Comparison of ENCODE assay signal across 8 mouse cellular contexts in the genomic region with DNA sequence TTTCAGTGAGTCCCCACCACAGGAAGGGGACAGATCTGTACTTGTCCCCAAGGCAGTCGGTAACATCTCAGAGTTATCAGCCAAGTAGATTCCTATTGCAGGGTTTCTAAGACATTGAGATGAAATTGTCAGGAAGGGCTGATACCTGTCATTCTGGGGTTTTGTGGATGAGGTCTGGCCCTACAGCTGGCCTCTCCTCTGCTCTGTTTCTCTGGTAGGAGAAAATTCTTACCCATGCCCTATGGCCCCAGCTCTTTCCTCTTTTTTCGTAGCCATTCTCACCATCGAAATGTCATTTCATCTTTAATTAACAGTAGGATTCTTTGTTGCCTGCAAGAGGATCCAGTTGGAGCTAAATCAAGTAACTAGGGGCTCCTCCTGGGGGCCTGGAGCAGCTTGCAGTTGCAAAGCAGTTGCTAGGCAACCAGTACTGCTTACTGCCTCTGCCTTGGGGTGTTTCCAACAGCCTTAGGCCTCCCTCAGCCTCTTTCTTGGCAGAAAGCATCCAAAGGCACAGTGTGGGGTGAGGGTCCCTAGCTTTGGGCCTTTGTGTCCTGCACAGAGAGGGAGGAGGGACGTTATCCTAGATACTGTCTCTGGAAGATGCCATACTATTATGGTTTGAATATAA. TPM values are rescaled to one million over a fixed set of nuclear protein-coding genes. Genes with fewer than 3 reads are reported as not detected.
A peak's percentile ranks its signal among the peaks of the same experiment; 100 is the strongest.
DNase-seq lines count a peak whose midpoint lies in the region; ATAC-seq and TF ChIP-seq lines count a peak whose summit lies in the region.

A gene (plus strand): TSS at position 427 of the 631 bp plus-strand sequence.

- 50% methylated on average over 4 of the region's 4 CpGs for WGBS in lung, embryonic 14.5 days
- 36% methylated on average over 4 of the region's 4 CpGs for WGBS in forebrain, embryonic 11.5 days
- WGBS in midbrain, embryonic 16.5 days: 11% methylated on average over 4 of the region's 4 CpGs

- H3K4me2 ChIP-seq in lung, embryonic 14.5 days: no peak within 1 kb of the TSS
- 0 out of 2 replicates have a peak within 1 kb of the TSS, but pooled peaks have one; percentile 5 for H3K4me2 ChIP-seq in forebrain, embryonic 11.5 days (ENCODE audit: low read depth, low read length, severe bottlenecking)
- H3K4me2 ChIP-seq in midbrain, embryonic 16.5 days (ENCODE audit: low read length): peak within 1 kb of the TSS; percentile 4; the same call in 1 of the 2 replicates

- no peak for TF ChIP-seq CTCF in lung, embryonic 14.5 days (IDR thresholded peaks at IDR 0.05; ENCODE audit: low read depth)
- TF ChIP-seq CTCF in layer of hippocampus, adult 2 months (conservative IDR thresholded peaks at IDR 0.05): peak; percentile 46

- no peak within 1 kb of the TSS for H3K4me3 ChIP-seq in lung, embryonic 14.5 days (ENCODE audit: low read depth, low read length)
- H3K4me3 ChIP-seq in forebrain, embryonic 11.5 days (ENCODE audit: low read depth, low read length): no peak within 1 kb of the TSS
- no peak within 1 kb of the TSS for H3K4me3 ChIP-seq in layer of hippocampus, adult 2 months
- no peak within 1 kb of the TSS for H3K4me3 ChIP-seq in midbrain, embryonic 16.5 days (ENCODE audit: low read depth, low read length)

- H3K9me3 ChIP-seq in lung, embryonic 14.5 days (ENCODE audit: low read depth, low read length): no peaks in the 10 kb centered on the region
- H3K9me3 ChIP-seq in forebrain, embryonic 11.5 days (ENCODE audit: control insufficient read depth, low read length): no peaks in the 10 kb centered on the region
- no peaks in the 10 kb centered on the region for H3K9me3 ChIP-seq in midbrain, embryonic 16.5 days (replicated peaks; ENCODE audit: control insufficient read depth, low read length, poor library complexity, severe bottlenecking)

- no peaks in the 10 kb centered on the region for H3K27me3 ChIP-seq in lung, embryonic 14.5 days (ENCODE audit: insufficient read depth, low read length)
- H3K27me3 ChIP-seq in forebrain, embryonic 11.5 days (ENCODE audit: control insufficient read depth, insufficient read depth, low read length): no peaks in the 10 kb centered on the region
- no peaks in the 10 kb centered on the region for H3K27me3 ChIP-seq in midbrain, embryonic 16.5 days (ENCODE audit: control insufficient read depth, insufficient read depth, low read depth, low read length)

- H3K36me3 ChIP-seq in lung, embryonic 14.5 days (ENCODE audit: insufficient read depth): no peaks in the 10 kb centered on the region
- H3K36me3 ChIP-seq in forebrain, embryonic 11.5 days (ENCODE audit: control insufficient read depth, insufficient read depth, low read length): no peaks in the 10 kb centered on the region
- no peaks in the 10 kb centered on the region for H3K36me3 ChIP-seq in midbrain, embryonic 16.5 days (ENCODE audit: control insufficient read depth, insufficient read depth, low read length)

- peak; percentile 72 for DNase-seq in lung, embryonic 14.5 days
- DNase-seq in lung, postnatal 36 days: no peak
- peak; percentile 70 for DNase-seq in forebrain, embryonic 11.5 days (ENCODE audit: low spot score)
- DNase-seq in layer of hippocampus, adult 2 months (ENCODE audit: low spot score in 2 of 2): peak; percentile 72 to 91
- no peak for DNase-seq in ovary, postnatal 14 days (ENCODE audit: low spot score)
- DNase-seq in kidney, postnatal 36 days: no peak

- H3K4me1 ChIP-seq in lung, embryonic 14.5 days (ENCODE audit: insufficient read depth): no peaks in the 10 kb centered on the region
- H3K4me1 ChIP-seq in forebrain, embryonic 11.5 days (replicated peaks; ENCODE audit: control insufficient read depth, insufficient read depth, low read length): peaks cover 18% of the 10 kb centered on the region
- peaks cover 27% of the 10 kb centered on the region for H3K4me1 ChIP-seq in midbrain, embryonic 16.5 days (ENCODE audit: control insufficient read depth, insufficient read depth, low read length)

- no peak within 1 kb of the TSS for H3K9ac ChIP-seq in lung, embryonic 14.5 days
- H3K9ac ChIP-seq in forebrain, embryonic 11.5 days (ENCODE audit: low read length): peak within 1 kb of the TSS; percentile 12; the same call in 1 of the 2 replicates
- H3K9ac ChIP-seq in midbrain, embryonic 16.5 days (ENCODE audit: low read depth, low read length): no peak within 1 kb of the TSS

- H3K27ac ChIP-seq in lung, embryonic 14.5 days (ENCODE audit: low read depth): no peak within 1 kb of the TSS
- H3K27ac ChIP-seq in forebrain, embryonic 11.5 days (ENCODE audit: low read depth, low read length): peak within 1 kb of the TSS; percentile 72
- H3K27ac ChIP-seq in layer of hippocampus, adult 2 months: peak within 1 kb of the TSS; percentile 96
- peak within 1 kb of the TSS; percentile 85 for H3K27ac ChIP-seq in midbrain, embryonic 16.5 days (ENCODE audit: low read length)

- peak; percentile 65 for ATAC-seq in lung, embryonic 14.5 days (ENCODE audit: insufficient read depth)
- peak; percentile 88 for ATAC-seq in forebrain, embryonic 11.5 days (replicated peaks; ENCODE audit: low FRiP score)
- peak; percentile 94 for ATAC-seq in midbrain, embryonic 16.5 days
- no peak for ATAC-seq in megakaryocyte, adult 5-6 weeks (ENCODE audit: poor library complexity, severe bottlenecking)

RNA-seq across cellular contexts. Expression of the gene that starts here (rescaled TPM):
- polyA plus RNA-seq in lung, embryonic 14.5 days (2014; fragmentation: Nextera tagmentation; extraction: Ambion mirVana): not detected in 2 replicates
- polyA plus RNA-seq in forebrain, embryonic 11.5 days (2014; fragmentation: Nextera tagmentation; extraction: Ambion mirVana): 0.60 and 1.1 TPM in 2 replicates
- total RNA-seq in layer of hippocampus, adult 2 months (2021): 1 to 10 TPM; 3.3 to 3.6 TPM
- 10.1 and 10.5 TPM in 2 replicates for polyA plus RNA-seq in midbrain, embryonic 16.5 days (2015; fragmentation: Nextera tagmentation; extraction: Ambion mirVana)
- total RNA-seq in megakaryocyte, adult 5-6 weeks (2015): not detected in 2 replicates
- total RNA-seq in megakaryocyte, adult 5-6 weeks (2017): 0.22 TPM in 1 of 2 replicates, not detected in the other

Comparison
In these comparisons a context has a peak if more than half of its experiments do, and no peak if none do; other contexts are left out.
1. Peak in DNase-seq and ATAC-seq in lung, embryonic 14.5 days; RNA of the gene not detected or under 1 TPM.
2. DNase-seq: peak in forebrain, embryonic 11.5 days (single experiment) and layer of hippocampus, adult 2 months (2 of 2); none in lung, postnatal 36 days (single experiment), ovary, postnatal 14 days (single experiment) and kidney, postnatal 36 days (0 of 2).